Mouse (Mus musculus) limb, embryonic 14.5 days (tissue): ENCODE measurements at regions not wholly inside any gene's neighbourhood (a gene's known extent, or its start where the extent isn't known, plus 50 kb on each side); places are given as distances from the start of the nearest gene placed in this dataset.

Experiments used
- ATAC-seq: fragments of 200-750 bp; cut with Nextera tagmentation; 2 replicates; pipeline ENCODE4 v1.8.0; 2017; ENCODE audit warnings: low read depth, moderate number of reproducible peaks, moderate TSS enrichment; ENCODE audit not compliant: low FRiP score
- DNase-seq: peaks from one replicate; pipeline ENCODE4 v3.0.0-alpha.2; 2015; ENCODE audit warnings: low spot score
- H3K27ac ChIP-seq: fragments of 300-500 bp; sonication (generic); replicated peaks from 2 replicates; pipeline ENCODE4 v1.5.1; 2014; ENCODE audit warnings: low read depth, mild to moderate bottlenecking, low read length, moderate library complexity, mixed read lengths
- H3K27me3 ChIP-seq: fragments of 300-500 bp; sonication (generic); 2 replicates; pipeline ENCODE4 v1.6.1; 2014; ENCODE audit warnings: low read length, mixed read lengths; ENCODE audit not compliant: control insufficient read depth, insufficient read depth
- H3K36me3 ChIP-seq: fragments of 300-500 bp; sonication (generic); 2 replicates; pipeline ENCODE4 v1.6.1; 2014; ENCODE audit warnings: mild to moderate bottlenecking, low read length, moderate library complexity, mixed read lengths; ENCODE audit not compliant: control insufficient read depth, insufficient read depth
- H3K4me1 ChIP-seq: fragments of 300-500 bp; sonication (generic); 2 replicates; pipeline ENCODE4 v1.6.1; 2014; ENCODE audit warnings: antibody characterized with exemption, low read length, mixed read lengths; ENCODE audit not compliant: control insufficient read depth, insufficient read depth
- H3K4me2 ChIP-seq: fragments of 300-500 bp; sonication (generic); replicated peaks from 2 replicates; pipeline ENCODE4 v1.6.1; 2014; ENCODE audit warnings: low read depth, mild to moderate bottlenecking, low read length, moderate library complexity; ENCODE audit not compliant: severe bottlenecking
- H3K4me3 ChIP-seq: fragments of 300-500 bp; sonication (generic); replicated peaks from 2 replicates; pipeline ENCODE4 v1.5.1; 2014; ENCODE audit warnings: low read length
- H3K9ac ChIP-seq: fragments of 300-500 bp; sonication (generic); 2 replicates; pipeline ENCODE4 v1.6.1; 2014; ENCODE audit warnings: mild to moderate bottlenecking, low read depth, low read length, moderate library complexity; ENCODE audit not compliant: severe bottlenecking
- H3K9me3 ChIP-seq: fragments of 300-500 bp; sonication (generic); 2 replicates; pipeline ENCODE4 v1.6.1; 2016; ENCODE audit warnings: low read length; ENCODE audit not compliant: control insufficient read depth
- POLR2A ChIP-seq: fragments of 200-500 bp; IDR thresholded peaks from 2 replicates; pipeline ENCODE4 v1.8.0; 2012; ENCODE audit warnings: inconsistent platforms, mild to moderate bottlenecking, moderate library complexity, borderline replicate concordance; ENCODE audit not compliant: insufficient read depth, insufficient read length; ENCODE audit errors: extremely low read depth
- WGBS: fragments of 180-500 bp; shearing (Covaris S2); extraction: QIAGEN DNeasy Blood & Tissue Kit; methylation state at CpG from one replicate; pipeline ENCODE4 v1.1.7; 2014; 5-methylcytosine and 5-hydroxymethylcytosine counted together

- 0 out of 2 replicates have a peak, but pooled peaks cover 2% of the 10 kb centered on the region for H3K4me1 ChIP-seq
- H3K9ac ChIP-seq = no peak overlapping the region
- no peaks in the 10 kb centered on the region for H3K36me3 ChIP-seq
- H3K27ac ChIP-seq = no peak overlapping the region
- no peak overlapping the region for H3K4me2 ChIP-seq
- 39% methylated on average over 20 of the region's 20 CpGs for WGBS
- H3K4me3 ChIP-seq = no peak overlapping the region
- TF ChIP-seq POLR2A = no peak
- no peaks in the 10 kb centered on the region for H3K27me3 ChIP-seq
- ATAC-seq (peak; percentile 57; the same call in 1 of the 2 replicates), DNase-seq (no peak)
- H3K9me3 ChIP-seq = no peaks in the 10 kb centered on the region
Measured at GRCm38 (mm10) chr2:168424277-168425099, 143.0 kb upstream of the Kcng1 start.

DNA sequence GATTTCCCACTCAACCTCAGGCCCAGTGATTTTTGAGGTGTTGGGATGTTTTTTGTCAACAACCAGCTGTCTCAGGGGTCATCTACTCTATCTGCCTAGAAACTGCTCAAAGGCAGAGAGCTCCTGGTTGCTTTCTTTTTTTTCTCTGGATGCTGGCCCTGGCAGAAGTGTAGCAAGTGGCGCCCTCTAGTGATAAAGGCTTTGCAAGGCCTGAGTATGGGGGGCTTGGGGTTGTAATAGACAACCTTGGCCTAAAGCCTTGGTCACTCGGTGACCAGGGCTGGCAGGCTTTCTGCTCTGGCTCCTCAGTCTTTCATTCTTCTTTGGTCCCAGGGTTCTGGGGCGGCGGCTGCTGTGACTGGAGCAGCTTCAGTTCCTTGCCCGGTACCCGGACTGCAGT, 142.0 kb upstream of the Kcng1 start:
- Histone ChIP-seq H3K27me3 (no peaks in the 10 kb centered on the region), H3K9ac (no peak overlapping the region), H3K4me1 (0 out of 2 replicates have a peak, but pooled peaks cover 2% of the 10 kb centered on the region), H3K9me3 (no peaks in the 10 kb centered on the region), H3K4me2 (no peak overlapping the region), H3K36me3 (no peaks in the 10 kb centered on the region), H3K4me3 (no peak overlapping the region), H3K27ac (no peak overlapping the region)
- no peak for DNase-seq
- 60% methylated on average over 6 of the region's 6 CpGs for WGBS
- ATAC-seq = no peak
- no peak for TF ChIP-seq POLR2A

DNA sequence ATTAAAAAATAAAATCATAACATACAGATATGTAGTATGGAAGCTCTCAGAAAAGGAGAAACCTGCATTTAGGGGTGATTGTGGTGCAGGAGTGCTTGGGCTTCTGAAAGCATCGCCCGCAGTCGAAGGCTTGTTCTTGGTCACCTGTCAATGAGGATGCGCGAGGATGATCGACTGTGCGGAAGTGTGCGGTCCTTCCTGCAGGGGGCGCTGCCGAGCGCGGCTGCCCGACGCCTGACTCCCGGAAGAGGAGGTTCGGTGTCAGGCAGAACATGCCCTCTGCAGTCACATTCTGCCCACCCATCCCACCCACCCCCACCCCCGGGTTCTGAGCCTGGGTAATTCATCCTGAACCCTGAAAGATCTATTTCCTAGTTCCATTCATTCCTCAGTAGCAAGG, 133.6 kb upstream of the Kcng1 start:
- Histone ChIP-seq H3K27me3 (no peaks in the 10 kb centered on the region), H3K36me3 (no peaks in the 10 kb centered on the region), H3K4me1 (no peaks in the 10 kb centered on the region), H3K9ac (no peak overlapping the region), H3K4me3 (no peak overlapping the region), H3K4me2 (no peak overlapping the region), H3K9me3 (no peaks in the 10 kb centered on the region), H3K27ac (no peak overlapping the region)
- no peak for DNase-seq
- WGBS = 28% methylated on average over 11 of the region's 17 CpGs
- no peak for ATAC-seq
- no peak for TF ChIP-seq POLR2A

DNA sequence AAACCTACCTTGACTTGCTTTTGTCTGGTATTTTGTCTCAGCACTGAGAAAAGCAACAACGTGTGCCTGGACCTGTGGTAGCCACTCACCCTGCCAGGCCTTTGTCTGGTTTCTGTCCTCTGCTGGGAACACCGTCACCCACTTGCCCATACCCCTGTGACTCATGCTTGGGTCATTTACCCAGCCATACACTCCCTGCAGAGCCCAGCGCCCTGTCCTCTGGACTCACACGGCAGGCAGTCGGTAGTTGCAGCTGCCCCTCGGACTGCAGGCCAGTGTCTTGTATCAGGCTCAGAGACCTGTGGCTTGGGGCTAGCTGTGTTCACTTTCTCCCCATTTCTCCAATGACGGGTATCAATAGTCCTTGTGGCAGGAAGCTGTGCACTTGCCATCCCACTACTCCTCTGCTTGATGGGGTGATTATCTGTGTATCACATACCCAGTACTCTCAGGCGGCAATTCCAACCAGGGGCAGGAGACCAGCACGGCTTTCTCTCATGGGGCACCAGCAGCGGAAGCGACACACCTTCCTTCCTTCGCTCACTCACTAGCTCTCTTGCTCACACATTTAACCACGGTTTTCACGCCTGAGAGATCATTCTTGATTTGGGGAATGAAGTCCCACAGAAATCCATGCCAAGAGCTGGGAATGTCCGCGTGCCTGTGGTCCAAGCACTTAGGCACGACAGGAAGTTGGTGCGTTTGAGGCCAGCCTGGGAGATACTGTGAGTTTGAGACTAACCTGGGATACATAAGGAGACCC, 132.8 kb upstream of the Kcng1 start:
- no peaks in the 10 kb centered on the region for H3K36me3 ChIP-seq
- TF ChIP-seq POLR2A = no peak
- no peaks in the 10 kb centered on the region for H3K9me3 ChIP-seq
- H3K27ac ChIP-seq = no peak overlapping the region
- no peaks in the 10 kb centered on the region for H3K27me3 ChIP-seq
- DNase-seq = no peak
- H3K9ac ChIP-seq = no peak overlapping the region
- ATAC-seq = no peak
- H3K4me1 ChIP-seq = no peaks in the 10 kb centered on the region
- no peak overlapping the region for H3K4me3 ChIP-seq
- WGBS = 85% methylated on average over 18 of the region's 18 CpGs
- H3K4me2 ChIP-seq = no peak overlapping the region

DNA sequence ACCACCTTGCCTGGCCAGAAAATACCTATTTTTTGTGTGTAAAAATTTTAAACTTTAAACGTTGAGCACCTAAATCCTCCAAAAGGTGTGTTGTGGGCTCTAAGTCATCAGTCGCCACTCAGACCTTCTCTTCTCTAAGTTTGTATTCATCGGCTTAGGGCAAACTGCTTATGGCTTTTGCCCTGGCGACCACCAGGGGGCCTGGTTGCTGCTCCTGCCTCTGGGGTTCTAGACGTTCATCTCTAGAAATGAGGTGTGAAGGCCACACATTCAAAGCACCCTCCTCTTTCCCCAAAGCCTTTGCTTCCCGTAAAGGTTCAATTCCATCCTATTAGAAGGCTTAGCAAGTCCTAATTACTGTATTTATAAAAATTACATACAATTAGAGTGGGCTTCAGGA, 131.3 kb upstream of the Kcng1 start:
- no peak overlapping the region for H3K4me3 ChIP-seq
- no peak for TF ChIP-seq POLR2A
- H3K27me3 ChIP-seq = no peaks in the 10 kb centered on the region
- H3K27ac ChIP-seq = no peak overlapping the region
- H3K36me3 ChIP-seq = no peaks in the 10 kb centered on the region
- DNase-seq = no peak
- ATAC-seq = no peak
- H3K9me3 ChIP-seq = no peaks in the 10 kb centered on the region
- H3K9ac ChIP-seq = no peak overlapping the region
- 45% methylated on average over 6 of the region's 6 CpGs for WGBS
- no peak overlapping the region for H3K4me2 ChIP-seq
- no peaks in the 10 kb centered on the region for H3K4me1 ChIP-seq
